Mouse (Mus musculus) c-Kit-negative CD71-positive TER-119-positive erythroid progenitor cells, embryonic 14.5 days (primary cell): ENCODE measurements at regions not wholly inside any gene's neighbourhood (a gene's known extent, or its start where the extent isn't known, plus 50 kb on each side); places are given as distances from the start of the nearest gene placed in this dataset.
"Not testable (repeated sequence)": the region's sequence is repeated elsewhere in the genome, so short reads cannot be mapped to it uniquely, and the experiment has no call there.

Experiments used
- DNase-seq: peaks from one replicate; pipeline ENCODE4 v3.0.0-alpha.2; 2013; ENCODE audit warnings: low read depth, low spot score

DNA sequence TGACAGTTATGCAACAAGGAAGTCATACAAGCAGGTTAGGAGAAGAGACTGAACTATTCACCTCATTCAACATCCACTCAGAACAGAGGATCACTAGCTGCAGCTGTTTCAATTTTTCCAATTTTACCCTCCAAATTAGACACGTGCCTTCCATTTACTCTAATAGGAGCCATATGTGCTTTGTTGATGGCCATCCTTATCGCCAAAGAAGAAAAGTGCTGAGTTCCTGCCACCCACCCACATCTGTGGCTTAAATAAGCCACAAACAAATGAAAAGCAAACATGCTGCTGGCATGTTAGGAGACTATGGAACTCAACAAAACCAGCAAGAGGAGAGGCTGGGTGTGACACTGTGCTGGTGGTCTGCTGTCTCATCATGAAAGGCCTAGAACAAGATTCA lies 1786.1 kb downstream of the 9330182O14Rik start:
- DNase-seq, result no peak

- DNase-seq, result no peak
These were observed 1802.5 kb downstream of the 9330182O14Rik start for GRCm38 (mm10) chr15:41936697-41937096.

DNA sequence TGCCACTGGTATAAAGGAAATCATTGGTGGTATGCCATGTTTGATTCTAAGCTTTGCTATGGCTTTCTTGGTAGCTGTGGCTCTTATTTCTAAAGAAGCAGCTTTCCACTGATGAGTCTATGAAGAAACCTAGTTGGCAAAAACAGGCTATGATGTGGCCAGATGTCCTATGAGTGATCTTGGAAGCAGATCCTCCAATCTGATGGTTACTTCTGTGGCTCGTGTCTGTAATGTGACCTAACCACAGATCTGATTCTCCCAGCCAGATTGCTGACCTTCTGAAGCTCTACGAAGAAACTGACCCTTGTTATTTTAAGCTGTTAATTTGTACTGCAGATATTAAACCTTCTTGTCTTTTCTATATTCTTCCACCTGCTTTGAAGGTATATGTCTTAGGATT lies 1811.1 kb downstream of the 9330182O14Rik start:
- DNase-seq, result no peak

DNA sequence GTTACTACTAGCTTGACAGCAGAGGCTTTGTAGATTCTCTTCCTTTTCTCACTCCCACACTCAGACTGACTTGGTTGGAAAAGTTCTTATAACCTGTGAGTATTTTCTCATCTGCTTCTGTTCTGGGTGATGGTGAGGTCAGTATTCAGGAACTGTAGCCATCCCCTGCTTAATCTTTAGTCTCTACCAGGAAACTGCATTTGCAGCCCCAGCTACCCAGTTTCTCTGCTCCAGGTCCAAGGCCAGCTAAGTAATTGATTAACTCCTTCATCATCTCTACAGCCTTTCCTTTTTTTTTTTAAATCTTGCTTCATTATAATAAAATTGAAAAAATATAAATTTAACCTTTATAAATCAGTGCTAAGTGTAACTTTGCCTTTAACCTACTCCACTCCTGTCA lies 1813.7 kb downstream of the 9330182O14Rik start:
- DNase-seq, result no peak

- DNase-seq, result no peak
These were observed 1814.4 kb downstream of the 9330182O14Rik start for GRCm38 (mm10) chr15:41948347-41949093.

- no peak for DNase-seq
These were observed 1814.9 kb downstream of the 9330182O14Rik start for GRCm38 (mm10) chr15:41949094-41949461.

DNA sequence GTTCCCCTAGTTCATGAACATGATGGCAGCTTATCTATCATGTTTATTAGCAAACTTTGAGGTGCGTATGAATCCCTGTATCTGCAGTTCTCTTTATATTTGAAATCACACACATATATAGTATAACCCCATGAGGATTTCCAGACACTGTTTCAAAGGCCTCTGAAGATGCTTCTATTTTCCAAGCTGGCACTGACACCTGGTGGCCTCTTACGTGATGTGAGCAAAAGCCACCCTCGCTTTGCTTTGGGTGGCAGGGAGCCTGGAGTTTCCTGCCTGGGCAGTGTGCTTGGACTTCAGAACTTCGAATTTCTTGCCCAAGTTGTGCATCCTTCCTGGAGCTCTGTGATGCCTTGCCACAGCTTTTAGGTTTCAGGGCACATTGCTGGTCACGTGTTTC lies 1817.1 kb downstream of the 9330182O14Rik start:
- DNase-seq, result no peak

GRCm38 (mm10) chr15:41960597-41960996 lies 1826.4 kb downstream of the 9330182O14Rik start:
- DNase-seq, result no peak

- DNase-seq, result no peak
These were observed 1836.7 kb downstream of the 9330182O14Rik start for GRCm38 (mm10) chr15:41970877-41971276.

DNA sequence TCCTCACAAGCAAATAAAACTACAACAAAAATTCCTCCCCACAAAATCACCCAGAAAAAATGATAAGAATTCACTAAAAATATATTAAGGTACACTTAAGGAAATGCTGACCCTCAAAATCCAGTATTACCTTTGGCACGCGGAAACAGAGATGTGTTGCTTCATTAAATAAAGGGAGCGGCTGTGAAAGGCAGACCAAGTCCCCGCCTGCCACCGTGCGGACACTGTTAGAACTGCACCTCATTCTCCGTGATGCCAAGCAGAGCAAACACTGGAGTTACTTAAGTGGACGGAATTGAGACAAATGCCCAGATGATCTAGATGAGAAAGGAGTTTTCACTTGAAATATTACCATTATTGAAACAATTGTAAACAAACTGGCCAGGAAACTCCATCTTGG lies 1839.1 kb downstream of the 9330182O14Rik start:
- peak; percentile 15 for DNase-seq

GRCm38 (mm10) chr15:41977196-41977595 lies 1843.0 kb downstream of the 9330182O14Rik start:
- no peak for DNase-seq

DNA sequence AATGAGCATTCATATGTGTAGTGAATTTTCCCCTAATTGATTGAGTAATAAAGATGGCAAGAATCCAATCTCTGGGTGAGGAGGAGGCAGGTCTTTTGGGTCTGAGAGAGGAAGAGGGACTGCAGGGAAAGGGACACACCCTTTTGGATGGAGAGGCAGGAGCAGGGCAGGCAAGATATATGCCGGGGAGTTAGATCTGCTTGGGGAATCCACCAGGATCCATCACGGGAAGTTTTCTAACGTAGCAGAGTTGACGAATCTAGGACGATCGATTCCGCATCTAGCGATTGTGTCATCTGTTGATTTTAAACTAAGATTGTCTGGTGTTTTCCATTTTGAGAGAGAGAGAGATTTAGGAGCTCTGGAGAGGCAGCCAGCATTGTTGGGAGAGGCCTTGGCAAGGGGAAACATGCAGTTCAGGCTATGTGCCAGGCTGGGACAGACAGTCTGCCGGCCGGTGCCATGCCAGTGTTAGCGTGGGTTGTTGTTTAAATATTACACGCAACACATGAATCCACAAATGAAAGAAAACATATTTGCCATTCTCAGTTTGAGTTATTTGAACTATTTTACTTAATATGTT lies 1843.6 kb downstream of the 9330182O14Rik start:
- DNase-seq, result no peak

GRCm38 (mm10) chr15:41983261-41983660 lies 1849.1 kb downstream of the 9330182O14Rik start:
- DNase-seq, result no peak

DNA sequence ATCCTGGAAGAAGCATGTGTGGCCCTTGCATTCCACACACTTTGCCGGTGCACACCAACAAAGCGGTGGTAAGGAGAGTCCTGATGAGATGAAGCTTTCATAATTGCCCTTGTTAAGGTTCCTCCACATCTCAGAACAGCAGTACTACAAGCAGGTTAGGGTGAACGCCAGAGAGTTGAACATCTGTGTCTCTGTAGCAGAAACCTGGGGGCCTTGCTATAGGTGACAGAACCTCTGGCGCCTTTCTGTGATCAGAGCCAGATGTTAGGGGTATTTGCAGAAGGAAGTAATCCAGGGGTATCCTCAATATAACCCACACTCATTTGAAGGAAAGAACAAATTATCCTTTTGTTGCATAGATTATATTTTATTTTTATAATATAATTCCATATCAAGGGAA lies 1850.1 kb downstream of the 9330182O14Rik start:
- no peak for DNase-seq

GRCm38 (mm10) chr15:41986264-41986663 lies 1852.1 kb downstream of the 9330182O14Rik start:
- no peak for DNase-seq

DNA sequence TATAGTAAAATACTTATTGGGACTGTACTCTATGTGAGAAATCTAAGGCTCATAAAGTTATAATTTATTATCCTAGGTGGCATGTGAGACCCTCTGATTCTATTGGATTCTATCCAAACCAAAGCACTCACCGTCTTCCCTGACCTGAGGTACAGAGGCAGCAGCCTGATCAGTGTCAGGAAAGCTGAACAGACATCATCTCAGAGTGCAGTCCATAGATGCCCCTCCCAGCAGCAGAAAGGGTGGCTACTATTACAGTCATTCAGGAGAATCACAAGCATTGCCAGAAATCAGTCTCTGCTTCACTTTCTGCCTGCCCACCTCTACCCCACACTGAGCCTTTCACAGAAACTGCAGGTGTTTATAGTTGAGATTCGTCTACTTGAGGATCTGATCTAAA lies 1854.9 kb downstream of the 9330182O14Rik start:
- no peak for DNase-seq

DNA sequence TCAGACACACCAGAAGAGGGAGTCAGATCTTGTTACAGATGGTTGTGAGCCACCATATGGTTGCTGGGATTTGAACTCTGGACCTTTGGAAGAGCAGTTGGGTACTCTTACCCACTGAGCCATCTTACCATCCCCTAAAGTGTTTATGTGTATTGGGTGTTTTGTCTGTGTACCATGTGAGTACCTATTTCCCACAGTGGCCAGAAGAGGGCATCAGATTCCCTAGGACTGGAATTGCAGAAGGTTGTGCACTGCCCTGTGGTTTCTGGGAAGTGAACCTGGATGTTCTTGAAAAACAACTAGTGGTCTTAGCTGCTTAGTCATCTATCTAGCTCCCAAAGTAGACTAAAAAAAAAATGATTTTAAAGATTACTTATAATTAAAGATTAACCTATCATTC lies 1857.7 kb downstream of the 9330182O14Rik start:
- DNase-seq, result no peak

DNA sequence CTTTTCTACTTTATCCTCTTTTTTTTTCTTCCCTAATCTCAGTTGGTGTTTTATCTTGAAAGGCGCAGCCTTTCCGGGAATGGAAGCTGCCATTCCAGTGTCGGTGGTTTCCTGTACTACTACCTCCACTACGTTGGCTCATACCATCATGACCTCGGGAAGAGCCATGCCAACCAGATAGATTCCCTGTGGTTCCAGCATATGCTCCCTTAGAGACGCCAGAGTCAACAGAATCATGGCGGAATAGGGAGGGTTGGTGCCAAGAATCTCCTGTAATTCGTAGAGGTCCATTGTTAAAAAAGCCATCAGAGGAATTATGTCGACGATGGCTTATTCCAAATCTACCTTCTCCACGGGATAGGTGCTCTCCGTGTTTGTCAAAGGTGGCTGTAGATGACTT lies 1898.1 kb downstream of the 9330182O14Rik start:
- DNase-seq, result not testable (repeated sequence)

DNA sequence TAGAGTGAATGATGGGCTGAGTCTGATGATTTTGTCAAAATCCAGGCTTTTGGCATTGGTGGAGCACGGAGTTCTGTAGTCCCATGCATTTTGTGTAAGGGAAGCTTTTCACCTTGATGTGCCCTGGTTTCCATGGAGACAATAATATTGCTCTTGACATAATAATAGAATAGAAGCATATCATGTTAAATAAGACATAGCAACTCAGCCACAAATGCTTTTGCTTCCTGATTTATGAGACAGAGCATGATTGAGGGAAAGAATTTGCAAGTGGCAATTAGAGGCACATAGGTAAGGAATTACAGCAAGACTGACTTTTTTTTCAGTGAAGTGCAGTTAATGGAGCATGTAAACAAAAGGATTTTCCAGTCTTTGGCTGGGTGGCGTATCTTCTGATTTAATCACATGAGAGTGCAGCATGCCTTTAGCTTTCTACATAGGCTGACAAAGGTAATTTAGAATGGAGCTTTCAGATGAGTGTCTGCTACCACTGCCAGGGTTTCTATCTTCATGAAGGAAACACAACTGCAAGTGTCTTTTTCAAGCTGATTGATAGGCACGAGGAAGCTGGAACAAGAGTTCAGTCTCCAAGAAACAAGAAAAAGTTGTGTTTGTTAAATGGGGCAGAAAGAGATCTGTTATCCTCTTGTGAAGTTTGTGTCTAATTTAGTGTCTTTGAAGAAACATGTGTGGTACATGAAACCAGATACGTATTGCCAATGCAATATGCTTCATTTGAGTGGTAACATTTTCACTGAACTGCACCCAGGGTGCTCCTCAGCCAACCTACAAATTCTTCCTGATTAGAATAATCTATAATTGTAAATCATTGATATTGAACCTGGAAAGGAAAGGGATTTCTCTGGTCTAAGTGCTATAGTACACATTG lies 1913.2 kb downstream of the 9330182O14Rik start:
- no peak for DNase-seq

- DNase-seq, result no peak
These were observed 1922.6 kb downstream of the 9330182O14Rik start for GRCm38 (mm10) chr15:42056772-42057171.

GRCm38 (mm10) chr15:42068207-42068831 lies 1934.2 kb downstream of the 9330182O14Rik start:
- DNase-seq, result no peak

GRCm38 (mm10) chr15:42069072-42069471 lies 1934.9 kb downstream of the 9330182O14Rik start:
- no peak for DNase-seq
